Mouse (Mus musculus) CD8-positive naive resting alpha-beta T cell, adult 57 days (primary cell): ENCODE results near the gene Stam2. TPM values are rescaled to one million over a fixed set of nuclear protein-coding genes. Genes with fewer than 3 reads are reported as not detected.

Experiments
- total RNA-seq: library from RNA; stranded (reverse); gene quantifications from one replicate; pipeline ENCODE4 v1.2.4, GENCODE M21; 2023

The Stam2 gene
- total RNA-seq: 22.8 TPM

DNA sequence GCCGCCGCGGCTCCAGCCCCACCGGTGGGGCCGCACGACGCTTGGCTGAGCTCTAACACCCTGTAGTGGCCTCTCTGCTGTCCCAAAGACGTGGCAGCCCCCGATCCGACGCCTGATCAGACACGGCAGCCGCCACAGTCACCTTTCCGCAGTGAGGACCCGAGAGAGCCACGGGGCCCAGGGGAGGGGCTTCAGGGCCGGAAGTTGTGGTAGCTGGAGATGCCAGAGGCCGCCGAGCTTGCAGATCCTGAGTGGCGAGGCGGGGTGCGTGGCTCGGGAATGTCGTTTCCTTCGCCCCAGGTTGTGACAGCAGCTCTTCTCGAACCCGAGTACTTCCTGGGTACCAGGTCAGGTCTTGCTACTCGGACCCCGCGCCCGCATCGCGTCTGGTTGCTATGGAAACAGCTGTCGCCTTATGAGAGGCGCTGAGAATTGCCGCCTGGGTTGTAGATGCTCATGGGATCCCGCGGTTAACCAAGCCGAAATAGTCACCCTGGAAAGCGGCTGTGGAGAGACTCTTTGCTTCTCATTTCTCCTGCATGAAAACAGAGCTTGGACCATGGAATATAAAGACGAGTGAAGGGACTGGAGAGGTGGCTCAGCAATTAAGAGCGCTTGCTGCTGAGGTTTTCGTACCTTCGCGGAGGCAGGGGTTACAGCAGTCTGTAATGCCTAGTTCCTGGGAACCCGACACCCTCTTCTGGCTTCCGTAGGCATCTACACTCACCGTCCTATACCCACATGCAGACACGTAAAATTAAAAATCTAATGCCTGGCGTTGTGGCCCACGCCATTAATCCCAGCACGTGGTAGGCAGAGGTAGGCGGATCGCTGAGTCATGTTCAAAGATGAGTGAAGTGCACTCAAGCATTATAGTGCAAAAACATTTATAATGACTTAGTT is at the start of gene Stam2:
Gene Stam2 (minus strand): TSS at position 26 of the 903 bp plus-strand sequence.

DNA sequence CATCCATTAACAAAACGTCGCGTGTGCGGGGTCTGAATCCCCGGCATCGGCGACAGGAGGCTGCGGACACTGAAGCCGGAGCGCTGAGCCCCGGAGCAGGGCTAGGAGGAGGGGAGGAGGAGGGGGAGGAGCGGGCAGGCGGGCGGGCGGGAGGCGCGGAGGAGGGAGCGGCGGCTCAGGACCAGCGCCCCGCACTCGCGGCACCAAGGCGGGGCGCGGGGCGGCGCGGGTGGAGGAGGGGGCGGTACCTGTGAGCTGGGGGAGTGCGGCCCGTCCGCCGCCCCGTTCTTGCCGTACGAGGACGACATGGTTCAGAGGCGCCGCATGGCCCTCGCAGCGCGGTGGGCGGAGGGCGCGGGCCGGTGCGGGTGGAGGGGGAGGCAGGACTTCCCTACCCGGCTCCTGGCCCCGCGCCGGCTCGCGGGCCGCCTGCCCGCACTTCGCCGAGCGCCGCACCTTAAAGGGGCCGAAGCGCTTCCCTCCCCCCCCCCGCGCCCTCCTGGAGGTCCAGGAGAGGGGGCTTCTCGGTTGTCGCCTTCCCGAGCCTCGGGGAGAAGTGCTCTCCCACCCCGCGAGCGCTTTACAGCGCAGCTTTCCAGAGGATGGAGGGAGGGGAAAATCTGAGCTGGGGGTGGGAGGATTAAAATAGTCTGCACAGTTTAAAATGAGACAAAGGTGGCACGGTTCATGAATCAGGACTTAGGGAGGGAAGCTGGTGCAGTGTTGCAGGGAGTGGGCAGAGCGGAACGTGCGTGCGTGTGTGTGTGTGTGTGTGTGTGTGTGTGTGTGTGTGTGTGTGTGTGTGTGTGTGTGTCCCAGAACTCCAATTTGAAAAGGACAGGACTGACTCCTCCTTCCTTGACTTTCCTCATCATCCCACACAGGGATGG is 65.8 kb downstream of the Stam2 start, which contains the start of gene Cacnb4:
Gene Cacnb4 (minus strand): TSS at position 809 of the 890 bp plus-strand sequence.

Other genes with a start within 250 kb of the Stam2 start
- 0.15 TPM for gene Cacnb4, start 65.5 kb downstream of the Stam2 start, total RNA-seq
- 0.67 TPM for gene Fmnl2, start 115.6 kb upstream of the Stam2 start, total RNA-seq